Mouse (Mus musculus) bone marrow macrophage, adult 2 months (primary cell): Measurements from ENCODE around the gene Cdc42ep4.

Experiments used
- CTCF ChIP-seq: IDR thresholded peaks from 2 replicates; pipeline ENCODE4 v1.5.1; 2012; ENCODE audit warnings: low read depth, mild to moderate bottlenecking, low read length, moderate library complexity
- POLR2A ChIP-seq: IDR thresholded peaks from 2 replicates; pipeline ENCODE4 v1.6.1; 2012; ENCODE audit warnings: mild to moderate bottlenecking, low read depth, low read length, borderline replicate concordance

GRCm38 (mm10) chr11:113747725-113748380 lies 3.8 kb downstream of the Cdc42ep4 start:
- no peak for TF ChIP-seq CTCF
- TF ChIP-seq POLR2A, result no peak
